Mouse (Mus musculus) forebrain, embryonic 14.5 days (tissue): Measurements from ENCODE around the gene Ltb. TPM values are rescaled to one million over a fixed set of nuclear protein-coding genes. Genes with fewer than 3 reads are reported as not detected.

Experiments
- ATAC-seq: fragments of 200-750 bp; cut with Nextera tagmentation; 2 replicates; pipeline ENCODE4 v1.8.0; 2017; ENCODE audit warnings: mild to moderate bottlenecking, moderate library complexity
- DNase-seq: peaks from one replicate; pipeline ENCODE4 v3.0.0-alpha.2; 2015; ENCODE audit warnings: low spot score
- H3K27ac ChIP-seq: fragments of 300-500 bp; sonication (generic); 2 replicates; pipeline ENCODE4 v1.5.1; 2014; ENCODE audit warnings: low read depth, mild to moderate bottlenecking, control low read depth, low read length, moderate library complexity
- H3K27me3 ChIP-seq: fragments of 300-500 bp; sonication (generic); replicated peaks from 2 replicates; pipeline ENCODE4 v1.6.1; 2014; ENCODE audit warnings: low read length, control low read depth, mixed read lengths; ENCODE audit not compliant: control insufficient read depth, insufficient read depth
- H3K36me3 ChIP-seq: fragments of 300-500 bp; sonication (generic); 2 replicates; pipeline ENCODE4 v1.6.1; 2014; ENCODE audit warnings: low read length, control low read depth; ENCODE audit not compliant: control insufficient read depth, insufficient read depth
- H3K4me1 ChIP-seq: fragments of 300-500 bp; sonication (generic); 2 replicates; pipeline ENCODE4 v1.6.1; 2014; ENCODE audit warnings: antibody characterized with exemption, low read length, control low read depth; ENCODE audit not compliant: control insufficient read depth, insufficient read depth
- H3K4me2 ChIP-seq: fragments of 300-500 bp; sonication (generic); 2 replicates; pipeline ENCODE4 v1.6.1; 2014; ENCODE audit warnings: mild to moderate bottlenecking, control low read depth, low read length
- H3K4me3 ChIP-seq: fragments of 300-500 bp; sonication (generic); 2 replicates; pipeline ENCODE4 v1.5.1; 2014; ENCODE audit warnings: low read depth, low read length, control low read depth
- H3K9ac ChIP-seq: fragments of 300-500 bp; sonication (generic); 2 replicates; pipeline ENCODE4 v1.6.1; 2014; ENCODE audit warnings: mild to moderate bottlenecking, low read length, control low read depth, moderate library complexity
- H3K9me3 ChIP-seq: fragments of 300-500 bp; sonication (generic); replicated peaks from 2 replicates; pipeline ENCODE4 v1.6.1; 2016; ENCODE audit warnings: low read length, control low read depth, mixed read lengths; ENCODE audit not compliant: control insufficient read depth
- WGBS: fragments of 180-500 bp; shearing (Covaris S2); extraction: QIAGEN DNeasy Blood & Tissue Kit; methylation state at CpG from one replicate; pipeline ENCODE4 v1.1.7; 2014; 5-methylcytosine and 5-hydroxymethylcytosine counted together
- polyA plus RNA-seq: library from polyadenylated mRNA; unstranded; fragments of >200 nt; fragmentation: Nextera tagmentation; extraction: Ambion mirVana; gene quantifications from 2 replicates; pipeline ENCODE4 v1.2.1, GENCODE M21; 2014

The Ltb gene
- polyA plus RNA-seq, 1 experiment from 2014 or later: 0.39 TPM

- no peaks in the 10 kb centered on the region for H3K27me3 ChIP-seq
- WGBS: 14% methylated on average over 8 of the region's 8 CpGs
- H3K4me3 ChIP-seq: peak overlapping the region; percentile 100
- peak overlapping the region; percentile 98 for H3K4me2 ChIP-seq
- H3K36me3 ChIP-seq: peaks cover 41% of the 10 kb centered on the region
- peak overlapping the region; percentile 97 for H3K27ac ChIP-seq
- no peak for DNase-seq
- ATAC-seq: no peak
- H3K9ac ChIP-seq: peak overlapping the region; percentile 99
- peaks cover 18% of the 10 kb centered on the region for H3K4me1 ChIP-seq
- H3K9me3 ChIP-seq: no peaks in the 10 kb centered on the region
Observed at GRCm38 (mm10) chr17:35163326-35164081, 30.7 kb upstream of the Ltb start.

GRCm38 (mm10) chr17:35164218-35164567 lies 30.0 kb upstream of the Ltb start:
- Histone ChIP-seq H3K4me3 (peak overlapping the region; percentile 100), H3K9me3 (no peaks in the 10 kb centered on the region), H3K27me3 (no peaks in the 10 kb centered on the region), H3K4me2 (peak overlapping the region; percentile 98), H3K9ac (peak overlapping the region; percentile 99), H3K27ac (peak overlapping the region; percentile 97), H3K36me3 (peaks cover 34% of the 10 kb centered on the region), H3K4me1 (peaks cover 18% of the 10 kb centered on the region)
- WGBS: under 1% methylated on average over 23 of the region's 28 CpGs
- ATAC-seq: no peak
- DNase-seq: no peak

GRCm38 (mm10) chr17:35164568-35165450 lies 29.4 kb upstream of the Ltb start, which contains the start of gene Prrc2a:
Gene Prrc2a, minus strand, starts transcription at chr17:35164897.
- peak within 1 kb of the TSS; percentile 100 for H3K4me3 ChIP-seq
- no peaks in the 10 kb centered on the region for H3K9me3 ChIP-seq
- peak; percentile 100 for DNase-seq
- peaks cover 28% of the 10 kb centered on the region for H3K36me3 ChIP-seq
- peaks cover 18% of the 10 kb centered on the region for H3K4me1 ChIP-seq
- no peaks in the 10 kb centered on the region for H3K27me3 ChIP-seq
- peak within 1 kb of the TSS; percentile 98 for H3K4me2 ChIP-seq
- ATAC-seq: peak; percentile 95
- peak within 1 kb of the TSS; percentile 97 for H3K27ac ChIP-seq
- H3K9ac ChIP-seq: peak within 1 kb of the TSS; percentile 99
- under 1% methylated on average over 71 of the region's 89 CpGs for WGBS

- 18% methylated on average over 12 of the region's 12 CpGs for WGBS
- H3K4me1 ChIP-seq: peaks cover 18% of the 10 kb centered on the region
- H3K9ac ChIP-seq: peak overlapping the region; percentile 64
- no peak for DNase-seq
- peak overlapping the region; percentile 100 for H3K4me3 ChIP-seq
- peaks cover 20% of the 10 kb centered on the region for H3K36me3 ChIP-seq
- ATAC-seq: peak; percentile 87
- H3K27ac ChIP-seq: peak overlapping the region; percentile 97
- H3K9me3 ChIP-seq: no peaks in the 10 kb centered on the region
- H3K4me2 ChIP-seq: peak overlapping the region; percentile 63
- H3K27me3 ChIP-seq: no peaks in the 10 kb centered on the region
Observed at GRCm38 (mm10) chr17:35165451-35166155, 28.6 kb upstream of the Ltb start.

- H3K4me3 ChIP-seq: peak overlapping the region; percentile 100
- H3K4me2 ChIP-seq: peak overlapping the region; percentile 63
- peaks cover 18% of the 10 kb centered on the region for H3K4me1 ChIP-seq
- H3K27ac ChIP-seq: peak overlapping the region; percentile 97
- H3K9ac ChIP-seq: peak overlapping the region; percentile 64
- 70% methylated on average over 8 of the region's 8 CpGs for WGBS
- H3K36me3 ChIP-seq: peaks cover 11% of the 10 kb centered on the region
- no peaks in the 10 kb centered on the region for H3K27me3 ChIP-seq
- H3K9me3 ChIP-seq: no peaks in the 10 kb centered on the region
- no peak for ATAC-seq
- DNase-seq: peak; percentile 82
Observed at GRCm38 (mm10) chr17:35166352-35167035, 27.7 kb upstream of the Ltb start.

GRCm38 (mm10) chr17:35167794-35168193 lies 26.4 kb upstream of the Ltb start:
- Histone ChIP-seq H3K4me2 (no peak overlapping the region), H3K9ac (no peak overlapping the region), H3K27me3 (no peaks in the 10 kb centered on the region), H3K4me1 (peaks cover 9% of the 10 kb centered on the region), H3K27ac (no peak overlapping the region), H3K4me3 (no peak overlapping the region), H3K36me3 (no peaks in the 10 kb centered on the region), H3K9me3 (no peaks in the 10 kb centered on the region)
- ATAC-seq (no peak), DNase-seq (no peak)
- 87% methylated on average over 7 of the region's 7 CpGs for WGBS

- peaks cover 6% of the 10 kb centered on the region; the same call in 1 of the 2 replicates for H3K4me1 ChIP-seq
- no peak for ATAC-seq
Observed at GRCm38 (mm10) chr17:35168541-35169207, 25.6 kb upstream of the Ltb start.

More at GRCm38 (mm10) chr17:35168541-35169207, 25.6 kb upstream of the Ltb start:
- Histone ChIP-seq H3K27me3 (no peaks in the 10 kb centered on the region), H3K4me3 (no peak overlapping the region), H3K27ac (peak overlapping the region; percentile 50; the same call in 1 of the 2 replicates), H3K9me3 (no peaks in the 10 kb centered on the region), H3K36me3 (no peaks in the 10 kb centered on the region), H3K9ac (no peak overlapping the region), H3K4me2 (no peak overlapping the region)
- 18% methylated on average over 4 of the region's 4 CpGs for WGBS
- DNase-seq: peak; percentile 87
